Mouse (Mus musculus) adipose tissue, adult 10 weeks (tissue): Measurements from ENCODE around the gene Fbrsl1. TPM values are rescaled to one million over a fixed set of nuclear protein-coding genes. Genes with fewer than 3 reads are reported as not detected.

ENCODE experiments used
- polyA plus RNA-seq: library from polyadenylated mRNA; stranded (reverse); fragments of 350-450 nt; fragmentation: Illumina TruSeq; extraction: RNeasy Lipid Tissue Mini Kit (QIAGEN cat#74804); gene quantifications from one replicate; pipeline ENCODE4 v1.2.3, GENCODE M21; 2014; ENCODE audit warnings: low read depth, low replicate concordance

Gene Fbrsl1
- 49.2 TPM for polyA plus RNA-seq

GRCm38 (mm10) chr5:110448436-110449134, at the start of gene Fbrsl1:
Gene Fbrsl1 (minus strand): TSS chr5:110448503.

GRCm38 (mm10) chr5:110344524-110344923, 103.8 kb downstream of the Fbrsl1 start, which contains the start of gene Lrcol1:
Gene Lrcol1 (plus strand): TSS chr5:110344730.

GRCm38 (mm10) chr5:110342648-110343284, 105.5 kb downstream of the Fbrsl1 start, which contains the start of gene P2rx2:
Gene P2rx2 (minus strand): TSS chr5:110343212.

Other genes with a start within 250 kb of the Fbrsl1 start
- gene Ankle2, start 217.5 kb downstream of the Fbrsl1 start, polyA plus RNA-seq: 20.8 TPM
- 27.7 TPM for gene Pgam5, start 178.6 kb downstream of the Fbrsl1 start, polyA plus RNA-seq
- gene Pxmp2, start 162.3 kb downstream of the Fbrsl1 start, polyA plus RNA-seq: 49.1 TPM
- gene Pole, start 162.2 kb downstream of the Fbrsl1 start, polyA plus RNA-seq: 4.7 TPM
- 37.7 TPM for gene P2rx2, start 105.3 kb downstream of the Fbrsl1 start, polyA plus RNA-seq
- gene Lrcol1, start 103.8 kb downstream of the Fbrsl1 start, polyA plus RNA-seq: 279 TPM
- 3.1 TPM for gene Galnt9, start 95.9 kb upstream of the Fbrsl1 start, polyA plus RNA-seq
- 11.9 TPM for gene Noc4l, start 204.9 kb upstream of the Fbrsl1 start, polyA plus RNA-seq
- 10.6 TPM for gene Ddx51, start 204.9 kb upstream of the Fbrsl1 start, polyA plus RNA-seq